Mouse (Mus musculus) megakaryocyte progenitor cell, adult 5-6 weeks (primary cell): Measurements from ENCODE around the gene Adprhl1. TPM values are rescaled to one million over a fixed set of nuclear protein-coding genes. Genes with fewer than 3 reads are reported as not detected.

ENCODE experiments used
- total RNA-seq, 2 experiments: library from RNA; stranded (forward) in 1 of 2; stranded (reverse) in 1 of 2; fragments of 157-497, 149-512 nt in 1 of 2; fragments of 200-1000 nt in 1 of 2; gene quantifications; 2 replicates each; pipeline versions ENCODE4 v1.2.3 to v1.2.4; 2015 to 2017

The Adprhl1 gene
- total RNA-seq, 2 experiments from 2014 or later = not detected

Other genes with a start within 250 kb of the Adprhl1 start
- 0.15 and 0.72 TPM in 2 replicates for gene F7, start 228.1 kb downstream of the Adprhl1 start, total RNA-seq (2015)
- 0.44 and 0.79 TPM in 2 replicates for gene F7, start 228.1 kb downstream of the Adprhl1 start, total RNA-seq (2017)
- 8.3 and 17.8 TPM in 2 replicates for gene F10, start 216.9 kb downstream of the Adprhl1 start, total RNA-seq (2015)
- gene F10, start 216.9 kb downstream of the Adprhl1 start, total RNA-seq (2017) = 21.9 and 28.2 TPM in 2 replicates
- not detected in 2 replicates for gene Proz, start 193.2 kb downstream of the Adprhl1 start, total RNA-seq (2015)
- 0.04 TPM in 1 of 2 replicates, not detected in the other for gene Proz, start 193.2 kb downstream of the Adprhl1 start, total RNA-seq (2017)
- gene Pcid2, start 148.7 kb downstream of the Adprhl1 start, total RNA-seq (2015) = 18.5 and 20.6 TPM in 2 replicates
- gene Pcid2, start 148.7 kb downstream of the Adprhl1 start, total RNA-seq (2017) = 16.5 and 17.1 TPM in 2 replicates
- gene Cul4a, start 148.5 kb downstream of the Adprhl1 start, total RNA-seq (2015) = 84.2 and 89.0 TPM in 2 replicates
- gene Cul4a, start 148.5 kb downstream of the Adprhl1 start, total RNA-seq (2017) = 78.0 and 102 TPM in 2 replicates
- gene Lamp1, start 95.0 kb downstream of the Adprhl1 start, total RNA-seq (2015) = 209 and 240 TPM in 2 replicates
- gene Lamp1, start 95.0 kb downstream of the Adprhl1 start, total RNA-seq (2017) = 259 and 273 TPM in 2 replicates
- 0.71 and 1.0 TPM in 2 replicates for gene Grtp1, start 53.5 kb downstream of the Adprhl1 start, total RNA-seq (2015)
- 0.08 and 0.37 TPM in 2 replicates for gene Grtp1, start 53.5 kb downstream of the Adprhl1 start, total RNA-seq (2017)
- gene Dcun1d2, start 34.0 kb upstream of the Adprhl1 start, total RNA-seq (2015) = 13.2 and 16.8 TPM in 2 replicates
- gene Dcun1d2, start 34.0 kb upstream of the Adprhl1 start, total RNA-seq (2017) = 18.9 and 23.2 TPM in 2 replicates
- 10.1 and 10.5 TPM in 2 replicates for gene Tmco3, start 34.0 kb upstream of the Adprhl1 start, total RNA-seq (2015)
- gene Tmco3, start 34.0 kb upstream of the Adprhl1 start, total RNA-seq (2017) = 9.5 and 13.0 TPM in 2 replicates
- 315 and 317 TPM in 2 replicates for gene Tfdp1, start 84.6 kb upstream of the Adprhl1 start, total RNA-seq (2015)
- 229 and 230 TPM in 2 replicates for gene Tfdp1, start 84.6 kb upstream of the Adprhl1 start, total RNA-seq (2017)
- gene Atp4b, start 142.7 kb upstream of the Adprhl1 start, total RNA-seq (2015) = 0.32 and 0.73 TPM in 2 replicates
- not detected in 2 replicates for gene Atp4b, start 142.7 kb upstream of the Adprhl1 start, total RNA-seq (2017)
- not detected in 2 replicates for gene Grk1, start 150.9 kb upstream of the Adprhl1 start, total RNA-seq (2015)
- 0.07 TPM in 1 of 2 replicates, not detected in the other for gene Grk1, start 150.9 kb upstream of the Adprhl1 start, total RNA-seq (2017)
- not detected in 2 replicates for gene Tmem255b, start 181.0 kb upstream of the Adprhl1 start, total RNA-seq (2015)
- gene Tmem255b, start 181.0 kb upstream of the Adprhl1 start, total RNA-seq (2017) = not detected in 2 replicates
- not detected in 2 replicates for gene Gas6, start 240.3 kb upstream of the Adprhl1 start, total RNA-seq (2015)
- gene Gas6, start 240.3 kb upstream of the Adprhl1 start, total RNA-seq (2017) = 0.12 and 0.84 TPM in 2 replicates